In genomic region chr5:30887858-30888336, GRCm38 (mm10) we compare ENCODE assay signal across 8 mouse cellular contexts. TPM values are rescaled to one million over a fixed set of nuclear protein-coding genes. Genes with fewer than 3 reads are reported as not detected.
A peak's percentile ranks its signal among the peaks of the same experiment; 100 is the strongest.
DNase-seq lines count a peak whose midpoint lies in the region; ATAC-seq lines count a peak whose summit lies in the region.

No protein-coding gene starts in this region.

- H3K9ac ChIP-seq in hindbrain, embryonic 16.5 days (ENCODE audit: low read depth, low read length) = peak overlapping the region; percentile 71

- H3K27ac ChIP-seq in hindbrain, embryonic 16.5 days (ENCODE audit: low read depth, low read length) = peak overlapping the region; percentile 98
- peak overlapping the region; percentile 21; the same call in 1 of the 2 replicates for H3K27ac ChIP-seq in macrophage

- DNase-seq in WW6 (ENCODE audit: low read depth, low spot score) = peak; percentile 85
- DNase-seq in cerebellum, postnatal 4 days (ENCODE audit: low spot score in 2 of 2) = peak; percentile 74 to 91
- DNase-seq in gastrocnemius, adult 18-20 months (ENCODE audit: low spot score) = peak; percentile 93
- DNase-seq in left cerebral cortex, adult 18-20 months (ENCODE audit: low spot score in 2 of 2) = peak; percentile 95 to 96
- peak; percentile 97 to 99 for DNase-seq in right cerebral cortex, adult 2 months (ENCODE audit: low spot score in 2 of 2)
- DNase-seq in urinary bladder, postnatal 14 days (ENCODE audit: low spot score) = peak; percentile 94

- peaks cover 16% of the 10 kb centered on the region for H3K4me1 ChIP-seq in hindbrain, embryonic 16.5 days (ENCODE audit: control insufficient read depth, insufficient read depth, low read depth, low read length)

- no peaks in the 10 kb centered on the region for H3K27me3 ChIP-seq in hindbrain, embryonic 16.5 days (replicated peaks; ENCODE audit: control insufficient read depth, insufficient read depth, low read length)

- H3K36me3 ChIP-seq in hindbrain, embryonic 16.5 days (ENCODE audit: control insufficient read depth, insufficient read depth, low read length) = peaks cover 18% of the 10 kb centered on the region
- peaks cover 10% of the 10 kb centered on the region; the same call in 1 of the 2 replicates for H3K36me3 ChIP-seq in macrophage (ENCODE audit: inconsistent target)

- no peaks in the 10 kb centered on the region for H3K79me2 ChIP-seq in macrophage (ENCODE audit: inconsistent target)

- peak; percentile 89 for ATAC-seq in hindbrain, embryonic 16.5 days

- WGBS in hindbrain, embryonic 16.5 days = under 1% methylated on average over 28 of the region's 28 CpGs
- WGBS in macrophage (ENCODE audit: missing documents) = under 1% methylated on average over 28 of the region's 28 CpGs

- H3K4me2 ChIP-seq in hindbrain, embryonic 16.5 days (ENCODE audit: low read length) = peak overlapping the region; percentile 66

- H3K4me3 ChIP-seq in hindbrain, embryonic 16.5 days (ENCODE audit: low read length) = peak overlapping the region; percentile 55
- peak overlapping the region; percentile 69 for H3K4me3 ChIP-seq in macrophage (ENCODE audit: inconsistent target)

- no peaks in the 10 kb centered on the region for H3K9me3 ChIP-seq in hindbrain, embryonic 16.5 days (ENCODE audit: control insufficient read depth, low read length)

RNA-seq across cellular contexts. Expression of gene Agbl5, which starts 0.6 kb away (rescaled TPM):
- 1 to 10 TPM; 2.1 to 3.4 TPM for total RNA-seq in gastrocnemius, adult 18-20 months (2021)
- polyA plus RNA-seq in hindbrain, embryonic 16.5 days (2015; fragmentation: Nextera tagmentation; extraction: Ambion mirVana) = 19.1 and 23.1 TPM in 2 replicates
- total RNA-seq in left cerebral cortex, adult 18-20 months (2021) = 10 to 100 TPM; 15.6 to 16.4 TPM
- 10 to 100 TPM in 7 of 26 experiments, 1 to 10 TPM in 19; 1.2 to 15.8 (median 7.4) TPM for total RNA-seq in macrophage (2018; cell fraction: chromatin; rRNA removed)
- total RNA-seq in macrophage (2018; cell fraction: cytosol; rRNA removed) = 1 to 10 TPM; 1.4 to 4.4 (median 2.7) TPM
- 10 to 100 TPM in 4 of 26 experiments, 1 to 10 TPM in 22; 1.4 to 17.3 (median 5.3) TPM for total RNA-seq in macrophage (2018; cell fraction: nucleus; rRNA removed)
- 2.1 to 3.5 TPM (median 2.3 TPM) in 3 replicates for polyA plus RNA-seq in macrophage (2018)

RNA-seq across cellular contexts. Expression of gene Ost4, which starts 19.7 kb away (rescaled TPM):
- total RNA-seq in gastrocnemius, adult 18-20 months (2021) = 100 to 1,000 TPM; 110 to 114 TPM
- 232 and 244 TPM in 2 replicates for polyA plus RNA-seq in hindbrain, embryonic 16.5 days (2015; fragmentation: Nextera tagmentation; extraction: Ambion mirVana)
- total RNA-seq in left cerebral cortex, adult 18-20 months (2021) = 100 to 1,000 TPM; 103 to 111 TPM
- total RNA-seq in macrophage (2018; cell fraction: chromatin; rRNA removed) = 10 to 100 TPM; 10.8 to 69.3 (median 29.8) TPM
- total RNA-seq in macrophage (2018; cell fraction: cytosol; rRNA removed) = 100 to 1,000 TPM; 102 to 241 (median 145) TPM
- 10 to 100 TPM; 16.1 to 73.4 (median 43.0) TPM for total RNA-seq in macrophage (2018; cell fraction: nucleus; rRNA removed)
- 186 to 192 TPM (median 190 TPM) in 3 replicates for polyA plus RNA-seq in macrophage (2018)

RNA-seq across cellular contexts. Expression of gene Tmem214, which starts 20.1 kb away (rescaled TPM):
- 10 to 100 TPM; 28.8 to 29.7 TPM for total RNA-seq in gastrocnemius, adult 18-20 months (2021)
- polyA plus RNA-seq in hindbrain, embryonic 16.5 days (2015; fragmentation: Nextera tagmentation; extraction: Ambion mirVana) = 67.0 and 68.4 TPM in 2 replicates
- 10 to 100 TPM; 63.7 to 68.0 TPM for total RNA-seq in left cerebral cortex, adult 18-20 months (2021)
- 10 to 100 TPM; 15.4 to 72.1 (median 36.5) TPM for total RNA-seq in macrophage (2018; cell fraction: chromatin; rRNA removed)
- total RNA-seq in macrophage (2018; cell fraction: cytosol; rRNA removed) = 10 to 100 TPM; 29.1 to 52.4 (median 41.2) TPM
- 10 to 100 TPM; 20.4 to 61.0 (median 29.8) TPM for total RNA-seq in macrophage (2018; cell fraction: nucleus; rRNA removed)
- polyA plus RNA-seq in macrophage (2018) = 39.8 to 53.8 TPM (median 45.4 TPM) in 3 replicates

RNA-seq across cellular contexts. Expression of gene Emilin1, which starts 25.3 kb away (rescaled TPM):
- 1 to 10 TPM; 2.5 to 4.4 TPM for total RNA-seq in gastrocnemius, adult 18-20 months (2021)
- 16.3 and 24.6 TPM in 2 replicates for polyA plus RNA-seq in hindbrain, embryonic 16.5 days (2015; fragmentation: Nextera tagmentation; extraction: Ambion mirVana)
- 1 to 10 TPM; 2.6 to 3.6 TPM for total RNA-seq in left cerebral cortex, adult 18-20 months (2021)
- 10 to 100 TPM in 19 of 26 experiments, 1 to 10 TPM in 7; 3.6 to 47.2 (median 18.3) TPM for total RNA-seq in macrophage (2018; cell fraction: chromatin; rRNA removed)
- total RNA-seq in macrophage (2018; cell fraction: cytosol; rRNA removed) = 10 to 100 TPM; 19.9 to 51.8 (median 36.2) TPM
- 10 to 100 TPM; 15.7 to 89.8 (median 51.7) TPM for total RNA-seq in macrophage (2018; cell fraction: nucleus; rRNA removed)
- polyA plus RNA-seq in macrophage (2018) = 21.8 to 51.0 TPM (median 46.5 TPM) in 3 replicates

RNA-seq across cellular contexts. Expression of gene Khk, which starts 33.3 kb away (rescaled TPM):
- 10 to 100 TPM; 36.5 to 36.6 TPM for total RNA-seq in gastrocnemius, adult 18-20 months (2021)
- polyA plus RNA-seq in hindbrain, embryonic 16.5 days (2015; fragmentation: Nextera tagmentation; extraction: Ambion mirVana) = 12.2 and 13.7 TPM in 2 replicates
- 10 to 100 TPM; 15.8 to 19.3 TPM for total RNA-seq in left cerebral cortex, adult 18-20 months (2021)
- 1 to 10 TPM in 21 of 26 experiments, under 1 TPM in 2, not detected in 3; 0.89 to 9.8 (median 5.7) TPM for total RNA-seq in macrophage (2018; cell fraction: chromatin; rRNA removed)
- total RNA-seq in macrophage (2018; cell fraction: cytosol; rRNA removed) = 10 to 100 TPM in 17 of 26 experiments, 1 to 10 TPM in 9; 7.6 to 24.7 (median 13.3) TPM
- 10 to 100 TPM in 6 of 26 experiments, 1 to 10 TPM in 20; 1.3 to 14.1 (median 6.9) TPM for total RNA-seq in macrophage (2018; cell fraction: nucleus; rRNA removed)
- polyA plus RNA-seq in macrophage (2018) = 10.2 to 18.1 TPM (median 14.4 TPM) in 3 replicates

Comparison
In these comparisons a context has a peak if more than half of its experiments do, and no peak if none do; other contexts are left out.
1. Peak in every context shown above with its lines: DNase-seq, ATAC-seq, H3K4me3 ChIP-seq and H3K27ac ChIP-seq.